Mouse (Mus musculus): ENCODE data around the gene Lrrc75a. TPM values are rescaled to one million over a fixed set of nuclear protein-coding genes. Genes with fewer than 3 reads are reported as not detected.
A peak's percentile ranks its signal among the peaks of the same experiment; 100 is the strongest.

The Lrrc75a gene
- total and polyA plus RNA-seq, 2 experiments from 2014 or later, result 6.4 to 29.7 TPM

GRCm38 (mm10) chr11:62613657-62614365 lies 34.5 kb downstream of the Lrrc75a start:
- H3K36me3 ChIP-seq (ENCODE audit: insufficient read depth, low read length), result peaks cover 4% of the 10 kb centered on the region; the same call in 1 of the 2 replicates
- peaks cover 16% of the 10 kb centered on the region; the same call in 1 of the 2 replicates for H3K4me1 ChIP-seq (ENCODE audit: insufficient read depth, low read length)
- 7% methylated on average over 19 of the region's 19 CpGs for WGBS
- TF ChIP-seq CTCF (IDR thresholded peaks at IDR 0.05; ENCODE audit: low read depth), result peak; percentile 100
- H3K4me2 ChIP-seq (ENCODE audit: low read depth, low read length), result peak overlapping the region; percentile 52
- ATAC-seq, result peak; percentile 94
- peak overlapping the region; percentile 52 for H3K9ac ChIP-seq (replicated peaks; ENCODE audit: low read length)
- peak overlapping the region; percentile 20 for H3K4me3 ChIP-seq (ENCODE audit: low read length)
- peak overlapping the region; percentile 89 for H3K27ac ChIP-seq
- peak; percentile 98 for DNase-seq (ENCODE audit: low spot score)
- no peaks in the 10 kb centered on the region for H3K27me3 ChIP-seq (ENCODE audit: insufficient read depth, low read length)
- no peaks in the 10 kb centered on the region for H3K9me3 ChIP-seq (ENCODE audit: low read length)

DNA sequence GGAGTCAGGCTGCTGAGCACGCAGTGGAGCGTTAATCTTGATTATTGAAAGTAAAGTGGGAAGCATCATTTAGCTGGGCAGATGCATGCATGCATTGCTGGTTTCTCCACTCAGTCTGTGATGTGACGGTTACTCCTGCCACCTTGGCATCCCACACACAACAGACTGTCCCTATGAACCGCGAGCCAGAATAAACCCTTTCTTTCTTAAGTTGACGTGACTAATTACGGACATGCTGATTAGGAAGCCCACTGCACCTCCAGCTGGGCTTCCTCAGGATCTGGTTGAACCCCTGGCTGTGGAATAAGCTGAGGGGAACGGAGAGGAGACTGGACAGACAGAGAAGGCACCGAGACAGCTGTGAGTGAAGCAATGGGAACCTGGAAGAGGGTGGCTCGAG lies 35.7 kb downstream of the Lrrc75a start:
- ATAC-seq, result no peak
- peak overlapping the region; percentile 89; the same call in 1 of the 2 replicates for H3K27ac ChIP-seq
- peak; percentile 32 for DNase-seq (ENCODE audit: low spot score)
- TF ChIP-seq CTCF (IDR thresholded peaks at IDR 0.05; ENCODE audit: low read depth), result no peak
- H3K9ac ChIP-seq (replicated peaks; ENCODE audit: low read length), result 0 out of 2 replicates have a peak overlapping the region, but pooled peaks have one; percentile 52
- peaks cover 8% of the 10 kb centered on the region for H3K36me3 ChIP-seq (ENCODE audit: insufficient read depth, low read length)
- 28% methylated on average over 10 of the region's 10 CpGs for WGBS
- H3K4me3 ChIP-seq (ENCODE audit: low read length), result no peak overlapping the region
- no peaks in the 10 kb centered on the region for H3K9me3 ChIP-seq (ENCODE audit: low read length)
- no peaks in the 10 kb centered on the region for H3K27me3 ChIP-seq (ENCODE audit: insufficient read depth, low read length)
- peaks cover 16% of the 10 kb centered on the region; the same call in 1 of the 2 replicates for H3K4me1 ChIP-seq (ENCODE audit: insufficient read depth, low read length)
- no peak overlapping the region for H3K4me2 ChIP-seq (ENCODE audit: low read depth, low read length)

DNA sequence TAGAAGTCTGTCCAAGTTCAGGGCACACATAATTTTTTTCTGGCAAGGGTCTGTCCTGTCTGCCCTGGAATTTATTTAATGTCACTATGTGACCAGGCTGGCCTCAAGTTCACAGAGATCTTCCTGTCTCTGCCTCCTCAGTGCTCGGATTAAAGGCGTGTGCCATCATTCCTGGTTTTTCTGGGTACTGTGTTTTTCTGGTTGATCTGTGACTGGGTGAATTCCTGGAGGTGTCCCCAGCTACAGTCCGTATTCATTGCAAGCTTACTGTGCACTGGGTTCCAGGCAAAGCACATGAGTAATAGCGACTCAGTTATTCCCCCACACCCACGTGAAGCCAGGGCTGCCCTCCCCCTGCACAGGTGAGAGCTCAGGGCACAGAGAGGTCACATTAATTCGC lies 38.0 kb downstream of the Lrrc75a start:
- Histone ChIP-seq H3K4me3 (ENCODE audit: low read length) (no peak overlapping the region), H3K4me1 (ENCODE audit: insufficient read depth, low read length) (peaks cover 25% of the 10 kb centered on the region; the same call in 1 of the 2 replicates)

DNA sequence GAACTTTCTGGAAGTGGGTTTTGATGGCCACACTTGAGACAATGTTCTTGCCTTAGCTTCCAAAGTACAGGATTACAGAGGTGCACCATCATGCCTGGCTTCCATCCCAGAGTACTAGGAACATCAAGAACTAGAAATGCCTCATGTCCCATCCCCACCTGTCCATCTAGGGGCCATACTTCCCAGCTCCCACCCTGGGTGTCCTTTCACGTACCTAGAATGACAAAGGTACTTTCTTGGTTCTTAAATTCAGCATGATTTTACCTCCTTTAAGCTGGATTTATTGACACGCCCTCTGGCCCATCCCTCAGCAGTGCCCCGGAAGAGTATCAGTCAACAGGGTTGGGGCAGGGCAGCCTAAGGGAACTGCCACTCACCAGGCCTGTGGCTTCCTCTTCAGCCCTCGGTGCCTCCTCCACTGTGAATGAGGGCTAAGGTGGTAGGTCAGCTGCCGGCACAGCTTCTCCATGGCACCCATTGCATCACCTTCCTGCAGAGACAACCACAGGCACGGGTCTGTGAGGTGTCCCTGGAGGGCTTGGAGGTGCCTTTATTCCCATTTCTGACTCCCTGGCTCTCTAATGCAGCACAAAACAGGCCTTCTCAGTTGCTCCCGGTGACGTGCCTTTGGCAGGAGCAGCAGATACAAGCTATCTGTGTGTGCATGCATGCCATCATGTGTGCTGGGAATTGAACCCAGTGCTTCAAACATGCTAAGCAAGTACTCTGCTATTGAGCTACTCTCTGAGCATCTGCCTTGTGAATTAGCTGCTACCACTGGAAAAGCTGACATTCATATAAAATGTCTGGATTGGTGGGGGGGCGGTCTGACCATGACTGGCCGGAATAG lies 39.3 kb downstream of the Lrrc75a start:
- 80% methylated on average over 10 of the region's 10 CpGs for WGBS
- no peaks in the 10 kb centered on the region for H3K27me3 ChIP-seq (ENCODE audit: insufficient read depth, low read length)
- H3K27ac ChIP-seq, result no peak overlapping the region
- no peak overlapping the region for H3K4me2 ChIP-seq (ENCODE audit: low read depth, low read length)
- no peak overlapping the region for H3K9ac ChIP-seq (replicated peaks; ENCODE audit: low read length)
- H3K9me3 ChIP-seq (ENCODE audit: low read length), result no peaks in the 10 kb centered on the region
- peaks cover 25% of the 10 kb centered on the region for H3K4me1 ChIP-seq (ENCODE audit: insufficient read depth, low read length)
- peaks cover 33% of the 10 kb centered on the region for H3K36me3 ChIP-seq (ENCODE audit: insufficient read depth, low read length)
- no peak overlapping the region for H3K4me3 ChIP-seq (ENCODE audit: low read length)
- no peak for TF ChIP-seq CTCF (IDR thresholded peaks at IDR 0.05; ENCODE audit: low read depth)
- ATAC-seq (no peak), DNase-seq (ENCODE audit: low spot score) (no peak)

More for the DNA sequence above, 38.0 kb downstream of the Lrrc75a start:
- no peaks in the 10 kb centered on the region for H3K27me3 ChIP-seq (ENCODE audit: insufficient read depth, low read length)
- no peaks in the 10 kb centered on the region for H3K9me3 ChIP-seq (ENCODE audit: low read length)
- TF ChIP-seq CTCF (IDR thresholded peaks at IDR 0.05; ENCODE audit: low read depth), result no peak
- no peak for DNase-seq (ENCODE audit: low spot score)
- H3K9ac ChIP-seq (replicated peaks; ENCODE audit: low read length), result no peak overlapping the region
- H3K27ac ChIP-seq, result no peak overlapping the region
- H3K4me2 ChIP-seq (ENCODE audit: low read depth, low read length), result no peak overlapping the region
- WGBS, result 89% methylated on average over 6 of the region's 6 CpGs
- no peak for ATAC-seq
- H3K36me3 ChIP-seq (ENCODE audit: insufficient read depth, low read length), result peaks cover 21% of the 10 kb centered on the region

GRCm38 (mm10) chr11:62607952-62608201 lies 40.4 kb downstream of the Lrrc75a start:
- no peaks in the 10 kb centered on the region for H3K27me3 ChIP-seq (ENCODE audit: insufficient read depth, low read length)
- no peak overlapping the region for H3K9ac ChIP-seq (replicated peaks; ENCODE audit: low read length)
- no peak for TF ChIP-seq CTCF (IDR thresholded peaks at IDR 0.05; ENCODE audit: low read depth)
- no peaks in the 10 kb centered on the region for H3K9me3 ChIP-seq (ENCODE audit: low read length)
- H3K4me1 ChIP-seq (ENCODE audit: insufficient read depth, low read length), result peaks cover 24% of the 10 kb centered on the region
- no peak overlapping the region for H3K4me3 ChIP-seq (ENCODE audit: low read length)
- peaks cover 33% of the 10 kb centered on the region for H3K36me3 ChIP-seq (ENCODE audit: insufficient read depth, low read length)
- WGBS, result 96% methylated on average over 1 of the region's 1 CpGs
- no peak for DNase-seq (ENCODE audit: low spot score)
- no peak overlapping the region for H3K4me2 ChIP-seq (ENCODE audit: low read depth, low read length)
- no peak overlapping the region for H3K27ac ChIP-seq
- no peak for ATAC-seq

- DNase-seq (ENCODE audit: low spot score) (no peak), ATAC-seq (no peak)
- Histone ChIP-seq H3K9ac (replicated peaks; ENCODE audit: low read length) (no peak overlapping the region), H3K9me3 (ENCODE audit: low read length) (no peaks in the 10 kb centered on the region), H3K36me3 (ENCODE audit: insufficient read depth, low read length) (peaks cover 33% of the 10 kb centered on the region), H3K4me3 (ENCODE audit: low read length) (no peak overlapping the region), H3K4me1 (ENCODE audit: insufficient read depth, low read length) (peaks cover 24% of the 10 kb centered on the region), H3K4me2 (ENCODE audit: low read depth, low read length) (no peak overlapping the region), H3K27ac (no peak overlapping the region), H3K27me3 (ENCODE audit: insufficient read depth, low read length) (no peaks in the 10 kb centered on the region)
- no peak for TF ChIP-seq CTCF (IDR thresholded peaks at IDR 0.05; ENCODE audit: low read depth)
- WGBS, result 52% methylated on average over 10 of the region's 10 CpGs
Measured at GRCm38 (mm10) chr11:62607170-62607951, 41.0 kb downstream of the Lrrc75a start.
